ENCODE assay signal across 26 mouse cellular contexts in genomic region chr19:46976743-46977142, GRCm38 (mm10). TPM values are rescaled to one million over a fixed set of nuclear protein-coding genes. Genes with fewer than 3 reads are reported as not detected.
A peak's percentile ranks its signal among the peaks of the same experiment; 100 is the strongest.
DNase-seq lines count a peak whose midpoint lies in the region; ATAC-seq and TF ChIP-seq lines count a peak whose summit lies in the region.
"Had no signal": no experiment of that assay in that cellular context is flagged by ENCODE, and none has a peak within 500 bp of the region (broad histone marks: within the 10 kb centered on the region; RNA-seq: fewer than 3 reads in every experiment).

No protein-coding gene starts in this region.

- H3K79me2 ChIP-seq in CH12.LX (replicated peaks; ENCODE audit: control insufficient read depth, extremely low read depth, insufficient read depth, poor library complexity, severe bottlenecking) (no peaks in the 10 kb centered on the region), MEL (ENCODE audit: control insufficient read depth, insufficient read depth, low read length, poor library complexity) (no peaks in the 10 kb centered on the region)

- DNase-seq in kidney, adult 2 months, result peak; percentile 40
- no peak for DNase-seq in kidney, postnatal 36 days
- DNase-seq in CH12.LX (ENCODE audit: extremely low read depth) (no peak), MEL (ENCODE audit: low read depth, low spot score) (no peak)
- no peak for DNase-seq in gastrocnemius, adult 8-10 months (ENCODE audit: low spot score in 2 of 2)
- DNase-seq in hindbrain, postnatal 0 days (ENCODE audit: low spot score), result no peak
- DNase-seq: adrenal gland, adult 2 months; adrenal gland, postnatal 14 days; cerebellum, adult 11-12 months; cerebellum, adult 8-10 months; cerebellum, postnatal 36 days; gastrocnemius, postnatal 14 days; heart, adult 18-20 months; heart, postnatal 36 days had no signal

- H3K36me3 ChIP-seq in kidney, adult 2 months (ENCODE audit: control insufficient read depth, insufficient read depth, low read length), result no peaks in the 10 kb centered on the region
- no peaks in the 10 kb centered on the region for H3K36me3 ChIP-seq in CH12.LX (replicated peaks in 1 of 2; ENCODE audit: control insufficient read depth in 1 of 2, insufficient read depth in 1 of 2, low read length in 1 of 2)
- peaks cover 0 to 11% of the 10 kb centered on the region in 2 experiments; a peak in 2 of 4 replicates for H3K36me3 ChIP-seq in MEL (ENCODE audit: control insufficient read depth in 1 of 2, insufficient read depth in 2 of 2, low read length in 2 of 2)
- H3K36me3 ChIP-seq in hindbrain, postnatal 0 days (ENCODE audit: insufficient read depth, low read length), result no peaks in the 10 kb centered on the region
- H3K36me3 ChIP-seq: forebrain, embryonic 10.5 days; heart, embryonic 13.5 days; hindbrain, embryonic 10.5 days; hindbrain, embryonic 13.5 days had no signal

- no peak overlapping the region for H3K4me2 ChIP-seq in CH12.LX (ENCODE audit: insufficient read depth, low read depth, poor library complexity, severe bottlenecking)
- H3K4me2 ChIP-seq in hindbrain, postnatal 0 days (ENCODE audit: low read depth, low read length), result no peak overlapping the region
- H3K4me2 ChIP-seq: forebrain, embryonic 13.5 days; heart, embryonic 13.5 days; hindbrain, embryonic 13.5 days had no signal

- TF ChIP-seq RAD21 in CH12.LX (IDR thresholded peaks at IDR 0.05; ENCODE audit: low read depth, low read length), result no peak
- no peak for TF ChIP-seq RAD21 in MEL (IDR thresholded peaks at IDR 0.05; ENCODE audit: low read depth, low read length)

- dilution Hi-C loops in CH12.LX (cut with MboI; ENCODE audit: extremely low pct_ligation_motif_present, extremely low pct_unique_long_range_greater_than_20kb, low sequenced_read_pairs), result no loop called here

- H3K27me3 ChIP-seq in kidney, adult 2 months (replicated peaks; ENCODE audit: control insufficient read depth, insufficient read depth, low read length), result no peaks in the 10 kb centered on the region
- no peaks in the 10 kb centered on the region for H3K27me3 ChIP-seq in CH12.LX (replicated peaks)
- no peaks in the 10 kb centered on the region for H3K27me3 ChIP-seq in MEL (ENCODE audit: control insufficient read depth in 1 of 2, insufficient read depth in 2 of 2, low read length in 2 of 2)
- no peaks in the 10 kb centered on the region for H3K27me3 ChIP-seq in hindbrain, postnatal 0 days (ENCODE audit: insufficient read depth, low read length)
- H3K27me3 ChIP-seq: forebrain, embryonic 13.5 days; heart, embryonic 13.5 days; hindbrain, embryonic 13.5 days; Patski had no signal

- ATAC-seq in hindbrain, postnatal 0 days, result no peak
- ATAC-seq: CD4-positive, CD25-positive, alpha-beta regulatory T cell, adult 4 months; forebrain, embryonic 13.5 days; forebrain, embryonic 16.5 days; inflammation-experienced regulatory T-cells, adult 6 months; intestine, embryonic 16.5 days; Patski had no signal

- peaks cover 28% of the 10 kb centered on the region for H3K4me1 ChIP-seq in kidney, adult 2 months (ENCODE audit: control insufficient read depth, insufficient read depth, low read length)
- H3K4me1 ChIP-seq in CH12.LX (ENCODE audit: control insufficient read depth in 1 of 2, insufficient read depth in 2 of 2) (peaks cover 6% of the 10 kb centered on the region in 2 experiments), MEL (ENCODE audit: control insufficient read depth in 1 of 2, insufficient read depth in 2 of 2, low read length in 2 of 2) (peaks cover 9 to 22% of the 10 kb centered on the region in 2 experiments)
- peaks cover 2% of the 10 kb centered on the region; the same call in 1 of the 2 replicates for H3K4me1 ChIP-seq in hindbrain, postnatal 0 days (ENCODE audit: insufficient read depth, low read length)

- no peak for TF ChIP-seq CTCF in kidney, adult 2 months (conservative IDR thresholded peaks at IDR 0.05; ENCODE audit: insufficient read depth, insufficient read length, low read depth, low read length)
- TF ChIP-seq CTCF in CH12.LX (conservative IDR thresholded peaks at IDR 0.05 in 1 of 2, IDR thresholded peaks at IDR 0.05 in 1 of 2; ENCODE audit: low read depth in 2 of 2, low read length in 2 of 2), result no peak
- no peak for TF ChIP-seq CTCF in MEL (IDR thresholded peaks at IDR 0.05 in 2 of 3, conservative IDR thresholded peaks at IDR 0.05 in 1 of 3; ENCODE audit: control insufficient read depth in 1 of 3, insufficient read depth in 1 of 3, low read depth in 2 of 3, low read length in 3 of 3, poor library complexity in 1 of 3, severe bottlenecking in 1 of 3)
- no peak for TF ChIP-seq CTCF in hindbrain, postnatal 0 days (IDR thresholded peaks at IDR 0.05; ENCODE audit: low read depth)

- peak overlapping the region; percentile 76 for H3K27ac ChIP-seq in kidney, adult 2 months (ENCODE audit: insufficient read depth, low read depth, low read length)
- H3K27ac ChIP-seq in CH12.LX (ENCODE audit: insufficient read depth, low read depth), result no peak overlapping the region
- H3K27ac ChIP-seq in MEL (ENCODE audit: control insufficient read depth, low read depth, low read length), result no peak overlapping the region
- no peak overlapping the region for H3K27ac ChIP-seq in hindbrain, postnatal 0 days
- H3K27ac ChIP-seq: forebrain, embryonic 10.5 days; forebrain, embryonic 13.5 days; hindbrain, embryonic 10.5 days; hindbrain, embryonic 13.5 days had no signal

- no peak overlapping the region for H3K4me3 ChIP-seq in kidney, adult 2 months (ENCODE audit: insufficient read depth, low read depth, low read length)
- H3K4me3 ChIP-seq in CH12.LX (replicated peaks in 1 of 3; ENCODE audit: low read depth in 2 of 3, low read length in 2 of 3, poor library complexity in 1 of 3) (no peak overlapping the region), MEL (ENCODE audit: control insufficient read depth in 1 of 2, insufficient read depth in 1 of 2, low read depth in 2 of 2, low read length in 2 of 2) (no peak overlapping the region)
- no peak overlapping the region for H3K4me3 ChIP-seq in hindbrain, postnatal 0 days (ENCODE audit: low read length)
- H3K4me3 ChIP-seq: forebrain, embryonic 10.5 days; forebrain, embryonic 13.5 days; heart, embryonic 13.5 days; hindbrain, embryonic 10.5 days; hindbrain, embryonic 13.5 days had no signal

- TF ChIP-seq POLR2A in kidney, adult 2 months (IDR thresholded peaks at IDR 0.05; ENCODE audit: low read depth, low read length), result no peak
- no peak for TF ChIP-seq POLR2A in CH12.LX (IDR thresholded peaks at IDR 0.05; ENCODE audit: low read depth, low read length)
- no peak for TF ChIP-seq POLR2A in MEL (IDR thresholded peaks at IDR 0.05; ENCODE audit: control insufficient read depth in 1 of 2, insufficient read depth in 1 of 2, low read depth in 1 of 2, low read length in 2 of 2, poor library complexity in 1 of 2)

- no peak for TF ChIP-seq EP300 in CH12.LX (IDR thresholded peaks at IDR 0.05; ENCODE audit: low read length)
- TF ChIP-seq EP300 in MEL (IDR thresholded peaks at IDR 0.05; ENCODE audit: low read depth in 1 of 2, low read length in 2 of 2), result no peak

- H3K9ac ChIP-seq in CH12.LX (ENCODE audit: insufficient read depth, low read depth) (no peak overlapping the region), MEL (ENCODE audit: control insufficient read depth, low read depth, low read length, poor library complexity, severe bottlenecking) (no peak overlapping the region)
- H3K9ac ChIP-seq in hindbrain, postnatal 0 days (replicated peaks; ENCODE audit: low read length), result no peak overlapping the region
- H3K9ac ChIP-seq: forebrain, embryonic 13.5 days; heart, embryonic 13.5 days; hindbrain, embryonic 13.5 days had no signal

- no peaks in the 10 kb centered on the region for H3K9me3 ChIP-seq in CH12.LX (replicated peaks; ENCODE audit: low read length)
- no peaks in the 10 kb centered on the region for H3K9me3 ChIP-seq in MEL (replicated peaks; ENCODE audit: insufficient read depth, low read length)
- no peaks in the 10 kb centered on the region for H3K9me3 ChIP-seq in hindbrain, postnatal 0 days (ENCODE audit: low read length)
- H3K9me3 ChIP-seq: forebrain, embryonic 10.5 days; forebrain, embryonic 13.5 days; heart, embryonic 13.5 days; hindbrain, embryonic 10.5 days; hindbrain, embryonic 13.5 days had no signal

- 48% methylated on average over 2 of the region's 2 CpGs for WGBS in kidney, adult 2 months
- WGBS in hindbrain, postnatal 0 days, result 63% methylated on average over 2 of the region's 2 CpGs

- in situ Hi-C loops in CH12.LX (cut with MboI; ENCODE audit: low pct_ligation_motif_present, low pct_unique_long_range_greater_than_20kb, low sequenced_read_pairs), result loop anchor here (5.0 kb wide), 1 partner anchor 94 kb away; no protein-coding TSS in a partner anchor

TF ChIP-seq in CH12.LX, 34 proteins besides CTCF, POLR2A, EP300 and RAD21 (continues in another document):
- TF ChIP-seq ZNF384 (IDR thresholded peaks at IDR 0.05; ENCODE audit: low read depth, low read length) (peak; percentile 42; the same call in 1 of the 2 replicates), ETS1 (conservative IDR thresholded peaks at IDR 0.05; ENCODE audit: low read depth, low read length) (no peak), RCOR1 (conservative IDR thresholded peaks at IDR 0.05; ENCODE audit: low read depth, low read length) (no peak)

TF ChIP-seq in MEL, 35 proteins besides CTCF, POLR2A, EP300 and RAD21:
- TF ChIP-seq ZNF384 (IDR thresholded peaks at IDR 0.05; ENCODE audit: low read depth, low read length), result peak; percentile 56
- no peak for TF ChIP-seq RCOR1 (IDR thresholded peaks at IDR 0.05; ENCODE audit: low read depth, low read length)
TF ChIP-seq in MEL: peak in this region for 1.

RNA-seq across cellular contexts. Expression of gene Ina, which starts 37.8 kb away (rescaled TPM):
- polyA plus RNA-seq in kidney, adult 2 months (2012; rRNA removed), result 0.11 and 0.31 TPM in 2 replicates
- total RNA-seq in CH12.LX (2012; rRNA removed) (not detected in 2 replicates), CH12.LX (2014; rRNA removed) (not detected in 2 replicates), MEL (2012; rRNA removed) (not detected in 2 replicates)
- polyA plus RNA-seq in CH12.LX (2012; ENCODE audit: insufficient read length, low read depth) (not detected in 2 replicates), MEL (2012; ENCODE audit: insufficient read depth in 1 of 2, insufficient read length in 2 of 2, low read depth in 1 of 2, low replicate concordance in 2 of 2, missing spikeins in 1 of 2) (not detected)
- total RNA-seq in gastrocnemius, adult 8-10 months (2022), result not detected
- total RNA-seq in hindbrain, postnatal 0 days (2014; rRNA removed), result 217 and 280 TPM in 2 replicates
- polyA plus RNA-seq in hindbrain, postnatal 0 days (2015; fragmentation: Nextera tagmentation; extraction: Ambion mirVana), result 294 and 315 TPM in 2 replicates
- total RNA-seq: gastrocnemius, adult 18-20 months; gastrocnemius, postnatal 14 days; heart, adult 18-20 months; heart, postnatal 36 days had no signal
- polyA plus RNA-seq: C2C12; CD4-positive, CD25-positive, alpha-beta regulatory T cell, adult 4 months; inflammation-experienced regulatory T-cells, adult 6 months had no signal

RNA-seq across cellular contexts. Expression of gene Nt5c2, which starts 38.2 kb away (rescaled TPM):
- polyA plus RNA-seq in kidney, adult 2 months (2012; rRNA removed), result 32.2 and 36.3 TPM in 2 replicates
- total RNA-seq in CH12.LX (2012; rRNA removed) (15.1 and 22.5 TPM in 2 replicates), CH12.LX (2014; rRNA removed) (21.1 and 26.0 TPM in 2 replicates), MEL (2012; rRNA removed) (64.6 and 65.0 TPM in 2 replicates)
- polyA plus RNA-seq in CH12.LX (2012; ENCODE audit: insufficient read length, low read depth) (58.8 and 62.9 TPM in 2 replicates), MEL (2012; ENCODE audit: insufficient read depth in 1 of 2, insufficient read length in 2 of 2, low read depth in 1 of 2, low replicate concordance in 2 of 2, missing spikeins in 1 of 2) (100 to 1,000 TPM; 147 to 455 TPM)
- 10 to 100 TPM in 1 of 4 experiments, 1 to 10 TPM in 3; 5.8 to 10.2 (median 8.1) TPM for total RNA-seq in gastrocnemius, adult 8-10 months (2022)
- 43.4 and 44.2 TPM in 2 replicates for total RNA-seq in hindbrain, postnatal 0 days (2014; rRNA removed)
- polyA plus RNA-seq in hindbrain, postnatal 0 days (2015; fragmentation: Nextera tagmentation; extraction: Ambion mirVana), result 79.8 and 80.7 TPM in 2 replicates

Comparison
In these comparisons a context has a peak if more than half of its experiments do, and no peak if none do; other contexts are left out.
1. RNA of gene Ina, which starts 37.8 kb away (total RNA-seq): 217 to 280 TPM in hindbrain, postnatal 0 days; not detected in CH12.LX, not detected in MEL and not detected in gastrocnemius, adult 8-10 months; every median in the first group is over 100 times any median in the second.